Mouse (Mus musculus): ENCODE measurements around the gene Cldn7. TPM values are rescaled to one million over a fixed set of nuclear protein-coding genes. Genes with fewer than 3 reads are reported as not detected.

Gene Cldn7
- polyA plus RNA-seq, 1 experiment, result 106 TPM

DNA sequence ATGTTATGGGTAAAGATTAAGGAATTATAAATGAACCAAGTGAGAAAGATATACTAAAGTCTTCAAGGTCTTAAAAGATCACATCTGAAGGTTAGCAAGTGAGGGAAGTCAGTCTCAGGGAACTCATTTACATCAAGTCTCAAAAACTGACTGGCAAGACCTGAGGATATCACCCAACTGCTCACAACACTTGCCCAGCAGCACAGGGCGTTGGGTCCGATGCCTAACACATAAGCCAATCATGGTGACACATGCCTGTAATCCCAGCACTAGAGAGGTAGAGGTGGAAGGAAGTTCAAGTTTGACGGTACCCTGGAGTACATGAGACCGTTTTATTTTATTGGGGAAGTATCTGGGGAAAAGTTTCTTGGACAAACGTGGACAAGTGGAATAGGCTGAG, 46.5 kb upstream of the Cldn7 start:
- Histone ChIP-seq H3K9ac (ENCODE audit: low read depth, poor library complexity, severe bottlenecking) (no peak overlapping the region), H3K27me3 (ENCODE audit: control insufficient read depth, insufficient read depth, low read length, poor library complexity, severe bottlenecking) (no peaks in the 10 kb centered on the region), H3K4me1 (ENCODE audit: control insufficient read depth, insufficient read depth, low read length) (peaks cover 2% of the 10 kb centered on the region), H3K27ac (ENCODE audit: insufficient read depth, low read length) (no peak overlapping the region), H3K36me3 (ENCODE audit: control insufficient read depth, insufficient read depth, low read length, poor library complexity, severe bottlenecking) (peaks cover 39% of the 10 kb centered on the region), H3K4me3 (ENCODE audit: low read depth, low read length) (no peak overlapping the region), H3K9me3 (replicated peaks; ENCODE audit: control insufficient read depth, insufficient read depth, low read length, poor library complexity, severe bottlenecking) (no peaks in the 10 kb centered on the region)
- TF ChIP-seq CTCF (IDR thresholded peaks at IDR 0.05; ENCODE audit: low read depth, low read length), result no peak
- no peak for TF ChIP-seq POLR2A (IDR thresholded peaks at IDR 0.05; ENCODE audit: insufficient read depth, low read length)
- no peak for TF ChIP-seq EP300 (IDR thresholded peaks at IDR 0.05; ENCODE audit: insufficient read depth, low read depth, low read length)

DNA sequence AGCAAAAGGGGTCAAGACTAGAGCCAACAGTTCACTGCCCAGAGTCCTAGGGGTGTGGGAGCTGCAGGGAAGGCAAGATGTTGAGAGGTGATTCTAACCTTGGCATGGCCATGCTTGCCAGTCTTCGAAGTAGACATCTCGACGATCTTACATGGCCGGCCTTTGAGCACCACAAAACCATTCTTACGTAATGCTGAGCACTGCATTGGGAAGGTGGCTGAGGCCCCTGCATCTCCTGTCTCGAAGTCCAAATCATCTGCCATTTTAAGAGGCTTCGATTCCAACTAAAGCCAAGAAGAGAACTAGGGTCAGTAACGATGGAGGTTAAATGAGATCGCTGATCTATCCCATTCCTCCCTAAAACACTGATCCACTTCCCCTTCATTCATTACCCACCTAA, 45.5 kb upstream of the Cldn7 start:
- Histone ChIP-seq H3K9ac (ENCODE audit: low read depth, poor library complexity, severe bottlenecking) (peak overlapping the region; percentile 99), H3K36me3 (ENCODE audit: control insufficient read depth, insufficient read depth, low read length, poor library complexity, severe bottlenecking) (peaks cover 39% of the 10 kb centered on the region), H3K9me3 (replicated peaks; ENCODE audit: control insufficient read depth, insufficient read depth, low read length, poor library complexity, severe bottlenecking) (no peaks in the 10 kb centered on the region), H3K4me3 (ENCODE audit: low read depth, low read length) (peak overlapping the region; percentile 16; the same call in 1 of the 2 replicates), H3K4me1 (ENCODE audit: control insufficient read depth, insufficient read depth, low read length) (peaks cover 2% of the 10 kb centered on the region), H3K27me3 (ENCODE audit: control insufficient read depth, insufficient read depth, low read length, poor library complexity, severe bottlenecking) (no peaks in the 10 kb centered on the region), H3K27ac (ENCODE audit: insufficient read depth, low read length) (no peak overlapping the region)
- no peak for TF ChIP-seq POLR2A (IDR thresholded peaks at IDR 0.05; ENCODE audit: insufficient read depth, low read length)

DNA sequence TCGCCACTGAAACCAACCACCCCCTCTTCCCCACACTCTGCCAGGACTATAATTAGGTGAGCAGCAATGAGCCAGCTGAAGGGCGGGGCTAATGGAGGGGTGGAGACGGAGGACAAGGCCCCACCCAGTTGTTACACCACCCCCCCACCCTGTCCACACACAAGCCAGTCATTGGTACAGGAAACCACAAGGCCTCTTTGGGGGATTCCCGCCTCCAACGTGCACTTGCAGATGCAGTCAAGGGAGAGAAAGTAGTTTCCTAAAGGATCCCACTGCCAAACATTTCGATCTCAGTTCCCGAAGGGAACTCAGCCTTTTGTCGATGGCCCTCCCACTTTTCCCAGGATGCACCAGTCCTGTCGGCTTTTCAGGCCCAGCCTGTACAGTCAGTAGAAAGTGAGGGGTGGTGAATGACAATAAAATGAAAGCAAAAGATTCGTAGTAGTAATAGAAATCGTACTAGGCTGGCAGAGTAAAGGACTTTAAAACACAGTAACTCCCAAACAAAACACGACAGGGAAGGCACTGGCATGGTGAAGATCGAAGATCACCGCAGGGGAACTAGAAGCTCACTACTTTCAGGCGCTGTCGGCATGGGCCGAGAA, 44.8 kb upstream of the Cldn7 start:
- H3K27ac ChIP-seq (ENCODE audit: insufficient read depth, low read length), result peak overlapping the region; percentile 93
- peak overlapping the region; percentile 85 for H3K4me3 ChIP-seq (ENCODE audit: low read depth, low read length)
- peaks cover 2% of the 10 kb centered on the region for H3K4me1 ChIP-seq (ENCODE audit: control insufficient read depth, insufficient read depth, low read length)
- H3K9ac ChIP-seq (ENCODE audit: low read depth, poor library complexity, severe bottlenecking), result peak overlapping the region; percentile 99
- TF ChIP-seq EP300 (IDR thresholded peaks at IDR 0.05; ENCODE audit: insufficient read depth, low read depth, low read length) (no peak), CTCF (IDR thresholded peaks at IDR 0.05; ENCODE audit: low read depth, low read length) (no peak), POLR2A (IDR thresholded peaks at IDR 0.05; ENCODE audit: insufficient read depth, low read length) (no peak)
- H3K36me3 ChIP-seq (ENCODE audit: control insufficient read depth, insufficient read depth, low read length, poor library complexity, severe bottlenecking), result peaks cover 39% of the 10 kb centered on the region
- H3K27me3 ChIP-seq (ENCODE audit: control insufficient read depth, insufficient read depth, low read length, poor library complexity, severe bottlenecking), result no peaks in the 10 kb centered on the region
- H3K9me3 ChIP-seq (replicated peaks; ENCODE audit: control insufficient read depth, insufficient read depth, low read length, poor library complexity, severe bottlenecking), result no peaks in the 10 kb centered on the region

DNA sequence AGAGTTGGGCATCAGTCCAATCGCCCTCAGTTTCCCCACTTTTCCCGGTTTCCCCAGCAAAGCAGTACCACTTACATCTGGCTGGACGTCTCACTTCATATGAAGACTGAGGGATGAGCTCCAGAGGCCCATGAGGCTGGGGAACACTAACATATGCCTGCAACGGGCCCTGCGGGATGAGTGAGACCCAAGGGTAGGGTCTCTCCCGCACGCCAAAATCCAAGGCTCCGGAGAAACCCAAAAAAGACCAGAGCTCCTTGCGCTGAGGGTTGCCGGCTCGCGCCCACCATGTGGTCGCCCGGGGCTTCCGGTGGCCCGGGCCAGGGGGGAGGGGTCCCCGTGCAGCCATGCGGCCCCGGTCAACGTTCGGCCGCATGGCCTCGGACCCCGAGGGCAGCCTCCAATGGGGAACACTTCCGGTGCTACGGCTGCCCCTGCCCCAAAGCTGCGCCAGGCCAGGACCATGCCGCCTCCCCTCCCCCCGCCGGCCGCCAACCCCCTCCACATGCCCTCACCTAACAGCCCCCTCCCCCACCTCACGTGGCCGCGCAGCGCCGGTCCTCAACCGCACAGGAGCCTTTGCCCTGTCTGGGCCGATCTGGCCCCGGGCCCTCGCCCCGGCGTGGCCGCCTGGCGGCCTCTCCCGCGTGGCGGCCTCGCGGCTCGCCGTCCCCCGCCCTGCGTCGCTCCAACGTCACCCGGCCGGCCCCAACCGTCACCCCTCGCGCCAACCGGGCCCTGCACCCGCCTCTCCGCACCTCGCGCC, 44.1 kb upstream of the Cldn7 start:
- peaks cover 39% of the 10 kb centered on the region for H3K36me3 ChIP-seq (ENCODE audit: control insufficient read depth, insufficient read depth, low read length, poor library complexity, severe bottlenecking)
- peak overlapping the region; percentile 85 for H3K4me3 ChIP-seq (ENCODE audit: low read depth, low read length)
- no peaks in the 10 kb centered on the region for H3K27me3 ChIP-seq (ENCODE audit: control insufficient read depth, insufficient read depth, low read length, poor library complexity, severe bottlenecking)
- H3K27ac ChIP-seq (ENCODE audit: insufficient read depth, low read length), result peak overlapping the region; percentile 93
- peaks cover 2% of the 10 kb centered on the region for H3K4me1 ChIP-seq (ENCODE audit: control insufficient read depth, insufficient read depth, low read length)
- no peak for TF ChIP-seq EP300 (IDR thresholded peaks at IDR 0.05; ENCODE audit: insufficient read depth, low read depth, low read length)
- TF ChIP-seq POLR2A (IDR thresholded peaks at IDR 0.05; ENCODE audit: insufficient read depth, low read length), result no peak
- TF ChIP-seq CTCF (IDR thresholded peaks at IDR 0.05; ENCODE audit: low read depth, low read length), result no peak
- H3K9me3 ChIP-seq (replicated peaks; ENCODE audit: control insufficient read depth, insufficient read depth, low read length, poor library complexity, severe bottlenecking), result no peaks in the 10 kb centered on the region
- H3K9ac ChIP-seq (ENCODE audit: low read depth, poor library complexity, severe bottlenecking), result peak overlapping the region; percentile 99

DNA sequence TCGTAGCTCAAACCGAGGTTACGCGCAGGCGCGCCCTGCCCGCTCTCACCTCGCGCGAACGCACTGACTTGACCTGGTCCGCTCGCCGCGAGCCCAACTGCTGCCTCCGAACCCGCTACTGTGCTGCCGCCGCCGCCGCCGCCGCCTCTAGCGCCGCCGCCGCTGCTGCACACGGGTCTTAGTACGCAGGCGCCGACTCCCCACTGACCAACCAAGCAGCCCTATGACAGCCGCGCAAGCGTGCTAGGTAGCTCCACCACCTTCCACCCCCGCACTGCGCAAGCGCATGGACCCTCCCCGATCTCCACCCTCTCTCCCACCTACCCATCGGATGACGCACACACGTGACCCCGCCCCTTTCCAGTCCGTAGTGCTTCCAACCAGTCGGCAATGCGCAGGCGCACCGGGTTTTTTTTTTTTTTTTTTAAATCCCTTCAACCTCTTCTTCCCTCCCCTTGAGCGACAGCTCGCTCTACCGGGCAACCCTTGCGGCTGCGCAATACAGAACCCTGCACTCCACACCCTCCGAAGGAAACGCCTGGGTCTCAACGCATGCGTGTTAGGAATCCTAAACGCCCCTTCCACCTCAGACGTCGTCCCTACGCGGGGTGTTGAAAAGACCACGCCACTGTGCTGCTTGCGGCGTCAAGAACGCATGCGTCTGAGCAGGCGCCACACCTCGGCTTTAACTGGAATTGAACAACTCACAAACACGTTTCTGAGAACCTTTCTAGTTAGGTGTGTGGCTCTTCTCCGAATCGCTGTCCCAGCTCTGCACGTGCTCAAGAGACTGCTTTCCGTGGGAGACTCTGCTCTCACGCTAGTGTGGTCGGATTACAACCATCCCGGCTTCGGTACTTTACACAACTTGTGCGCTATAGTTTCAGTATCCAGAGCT, 43.2 kb upstream of the Cldn7 start, which contains the start of gene Eif5a:
Eif5a (minus strand) TSS at position 845 of the 898 bp plus-strand sequence.
- peak within 1 kb of the TSS; percentile 98 for H3K27ac ChIP-seq (ENCODE audit: insufficient read depth, low read length)
- peak within 1 kb of the TSS; percentile 99 for H3K9ac ChIP-seq (ENCODE audit: low read depth, poor library complexity, severe bottlenecking)
- H3K4me1 ChIP-seq (ENCODE audit: control insufficient read depth, insufficient read depth, low read length), result peaks cover 2% of the 10 kb centered on the region
- TF ChIP-seq CTCF (IDR thresholded peaks at IDR 0.05; ENCODE audit: low read depth, low read length), result peak; percentile 15
- peak; percentile 95 for TF ChIP-seq POLR2A (IDR thresholded peaks at IDR 0.05; ENCODE audit: insufficient read depth, low read length)
- peak; percentile 71; the same call in 1 of the 2 replicates for TF ChIP-seq EP300 (IDR thresholded peaks at IDR 0.05; ENCODE audit: insufficient read depth, low read depth, low read length)
- no peaks in the 10 kb centered on the region for H3K9me3 ChIP-seq (replicated peaks; ENCODE audit: control insufficient read depth, insufficient read depth, low read length, poor library complexity, severe bottlenecking)
- H3K27me3 ChIP-seq (ENCODE audit: control insufficient read depth, insufficient read depth, low read length, poor library complexity, severe bottlenecking), result no peaks in the 10 kb centered on the region
- peaks cover 34% of the 10 kb centered on the region for H3K36me3 ChIP-seq (ENCODE audit: control insufficient read depth, insufficient read depth, low read length, poor library complexity, severe bottlenecking)
- H3K4me3 ChIP-seq (ENCODE audit: low read depth, low read length), result peak within 1 kb of the TSS; percentile 94

All from ES-Bruce4 (cell line).